Mouse (Mus musculus): Measurements from ENCODE around the gene Mvk. TPM values are rescaled to one million over a fixed set of nuclear protein-coding genes. Genes with fewer than 3 reads are reported as not detected.

Gene Mvk
- polyA plus RNA-seq, 1 experiment from 2014 or later, result 30.4 TPM

DNA sequence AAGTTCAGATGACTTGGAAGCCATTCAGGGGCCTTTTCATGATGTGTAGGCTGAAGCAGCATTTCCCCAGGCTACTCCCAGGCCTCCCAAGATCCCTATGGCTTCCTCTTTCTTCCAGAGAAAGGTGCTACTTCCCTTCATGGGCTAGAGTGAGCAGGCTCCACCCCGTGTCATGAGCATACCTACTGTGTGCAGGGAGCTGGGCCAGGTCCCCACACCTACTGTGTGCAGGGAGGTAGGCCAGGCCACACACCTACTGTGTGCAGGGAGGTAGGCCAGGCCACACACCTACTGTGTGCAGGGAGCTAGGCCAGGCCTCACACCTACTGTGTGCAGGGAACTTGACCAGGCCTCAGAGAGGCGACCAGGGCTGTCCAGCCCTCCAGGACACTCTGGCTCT, 20.5 kb downstream of the Mvk start:
- 78% methylated on average over 2 of the region's 2 CpGs for WGBS (ENCODE audit: insufficient replicate concordance)
- no peak overlapping the region for H3K4me3 ChIP-seq (ENCODE audit: low read depth, low read length)
- no peak overlapping the region for H3K9ac ChIP-seq (ENCODE audit: low read depth, low read length)
- peaks cover 20% of the 10 kb centered on the region for H3K4me1 ChIP-seq (ENCODE audit: control insufficient read depth, insufficient read depth, low read length)
- H3K4me2 ChIP-seq, result no peak overlapping the region
- H3K27ac ChIP-seq (ENCODE audit: low read depth, low read length), result no peak overlapping the region
- H3K36me3 ChIP-seq (ENCODE audit: control insufficient read depth, insufficient read depth, low read length), result no peaks in the 10 kb centered on the region
- no peaks in the 10 kb centered on the region for H3K27me3 ChIP-seq (ENCODE audit: control insufficient read depth, insufficient read depth, low read length)
- no peak for ATAC-seq (replicated peaks; ENCODE audit: insufficient number of reproducible peaks, low FRiP score, low TSS enrichment)
- H3K9me3 ChIP-seq (replicated peaks; ENCODE audit: control insufficient read depth, low read length), result no peaks in the 10 kb centered on the region

DNA sequence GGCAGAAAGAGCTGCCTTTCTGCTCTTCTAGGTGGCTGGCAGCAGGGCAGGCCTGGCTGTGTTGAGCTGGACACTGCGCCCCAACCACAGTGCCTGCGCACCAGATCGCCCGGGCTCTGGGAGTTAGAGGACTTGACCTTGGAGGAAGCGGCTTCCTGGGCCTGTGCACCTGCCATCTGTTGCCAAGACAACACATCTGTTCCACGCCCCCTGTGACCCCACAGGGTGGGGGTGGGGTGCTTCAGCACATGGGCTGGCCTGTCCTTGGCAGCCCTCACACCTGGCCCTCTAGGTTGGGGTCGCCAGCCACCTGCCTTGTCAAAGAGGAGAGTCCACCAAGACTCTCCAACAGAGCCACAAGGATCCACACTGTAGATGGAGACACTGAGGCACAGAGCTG, 21.6 kb downstream of the Mvk start:
- peaks cover 20% of the 10 kb centered on the region for H3K4me1 ChIP-seq (ENCODE audit: control insufficient read depth, insufficient read depth, low read length)
- no peaks in the 10 kb centered on the region for H3K27me3 ChIP-seq (ENCODE audit: control insufficient read depth, insufficient read depth, low read length)
- no peak overlapping the region for H3K9ac ChIP-seq (ENCODE audit: low read depth, low read length)
- ATAC-seq (replicated peaks; ENCODE audit: insufficient number of reproducible peaks, low FRiP score, low TSS enrichment), result no peak
- no peak overlapping the region for H3K4me3 ChIP-seq (ENCODE audit: low read depth, low read length)
- no peak overlapping the region for H3K4me2 ChIP-seq
- H3K27ac ChIP-seq (ENCODE audit: low read depth, low read length), result no peak overlapping the region
- WGBS (ENCODE audit: insufficient replicate concordance), result 66% methylated on average over 7 of the region's 7 CpGs
- no peaks in the 10 kb centered on the region for H3K9me3 ChIP-seq (replicated peaks; ENCODE audit: control insufficient read depth, low read length)
- no peaks in the 10 kb centered on the region for H3K36me3 ChIP-seq (ENCODE audit: control insufficient read depth, insufficient read depth, low read length)

DNA sequence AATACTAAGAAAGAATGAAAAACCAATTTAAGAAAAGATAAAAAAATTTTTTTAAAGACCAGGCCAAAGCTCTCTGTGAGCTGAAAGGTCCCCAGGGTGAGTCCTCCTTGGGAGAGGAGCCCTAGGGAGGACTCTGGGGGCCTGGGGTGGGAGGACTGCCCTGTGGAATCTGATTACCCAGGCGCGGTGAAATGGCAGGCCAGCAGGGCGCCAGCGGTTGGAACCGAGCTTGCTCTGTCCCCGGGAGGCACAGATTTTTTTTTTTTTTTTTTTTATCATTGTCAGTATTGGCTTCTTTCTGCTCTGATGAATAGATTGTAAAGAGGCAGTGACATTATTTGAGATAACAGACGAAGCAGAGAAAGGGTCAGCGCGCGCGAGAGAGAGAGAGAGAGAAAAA, 22.9 kb downstream of the Mvk start:
- H3K4me3 ChIP-seq (ENCODE audit: low read depth, low read length), result peak overlapping the region; percentile 32
- H3K4me2 ChIP-seq, result peak overlapping the region; percentile 58
- H3K27me3 ChIP-seq (ENCODE audit: control insufficient read depth, insufficient read depth, low read length), result no peaks in the 10 kb centered on the region
- no peaks in the 10 kb centered on the region for H3K36me3 ChIP-seq (ENCODE audit: control insufficient read depth, insufficient read depth, low read length)
- H3K9ac ChIP-seq (ENCODE audit: low read depth, low read length), result peak overlapping the region; percentile 29; the same call in 1 of the 2 replicates
- 0% methylated on average over 11 of the region's 11 CpGs for WGBS (ENCODE audit: insufficient replicate concordance)
- no peaks in the 10 kb centered on the region for H3K9me3 ChIP-seq (replicated peaks; ENCODE audit: control insufficient read depth, low read length)
- H3K4me1 ChIP-seq (ENCODE audit: control insufficient read depth, insufficient read depth, low read length), result peaks cover 20% of the 10 kb centered on the region
- H3K27ac ChIP-seq (ENCODE audit: low read depth, low read length), result peak overlapping the region; percentile 78
- no peak for ATAC-seq (replicated peaks; ENCODE audit: insufficient number of reproducible peaks, low FRiP score, low TSS enrichment)

DNA sequence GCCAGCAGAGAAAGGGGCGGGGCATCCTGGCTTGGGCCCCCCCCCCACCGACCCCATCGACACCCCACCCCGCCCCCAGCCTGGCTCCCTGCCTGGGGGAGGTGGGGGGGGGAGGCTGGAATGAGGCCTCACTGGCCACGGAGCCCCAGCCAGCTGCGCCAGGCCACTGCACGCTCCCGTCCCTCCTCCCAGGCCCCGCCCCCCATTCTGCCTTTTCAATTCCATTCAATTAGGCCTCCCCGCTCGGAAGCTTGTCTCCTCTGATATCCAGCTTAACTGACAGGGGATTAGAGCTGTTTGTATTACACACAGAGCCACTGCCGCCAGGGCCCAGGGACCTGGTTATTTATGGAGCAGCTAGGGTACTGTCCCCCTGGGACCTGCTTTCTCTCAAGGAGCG, 23.4 kb downstream of the Mvk start:
- H3K4me1 ChIP-seq (ENCODE audit: control insufficient read depth, insufficient read depth, low read length), result peaks cover 20% of the 10 kb centered on the region
- H3K27ac ChIP-seq (ENCODE audit: low read depth, low read length), result peak overlapping the region; percentile 78
- H3K27me3 ChIP-seq (ENCODE audit: control insufficient read depth, insufficient read depth, low read length), result no peaks in the 10 kb centered on the region
- 2% methylated on average over 10 of the region's 13 CpGs for WGBS (ENCODE audit: insufficient replicate concordance)
- peak overlapping the region; percentile 49; the same call in 1 of the 2 replicates for H3K9ac ChIP-seq (ENCODE audit: low read depth, low read length)
- peak; percentile 72 for ATAC-seq (replicated peaks; ENCODE audit: insufficient number of reproducible peaks, low FRiP score, low TSS enrichment)
- H3K4me3 ChIP-seq (ENCODE audit: low read depth, low read length), result peak overlapping the region; percentile 32
- peak overlapping the region; percentile 58 for H3K4me2 ChIP-seq
- no peaks in the 10 kb centered on the region for H3K36me3 ChIP-seq (ENCODE audit: control insufficient read depth, insufficient read depth, low read length)
- H3K9me3 ChIP-seq (replicated peaks; ENCODE audit: control insufficient read depth, low read length), result no peaks in the 10 kb centered on the region

DNA sequence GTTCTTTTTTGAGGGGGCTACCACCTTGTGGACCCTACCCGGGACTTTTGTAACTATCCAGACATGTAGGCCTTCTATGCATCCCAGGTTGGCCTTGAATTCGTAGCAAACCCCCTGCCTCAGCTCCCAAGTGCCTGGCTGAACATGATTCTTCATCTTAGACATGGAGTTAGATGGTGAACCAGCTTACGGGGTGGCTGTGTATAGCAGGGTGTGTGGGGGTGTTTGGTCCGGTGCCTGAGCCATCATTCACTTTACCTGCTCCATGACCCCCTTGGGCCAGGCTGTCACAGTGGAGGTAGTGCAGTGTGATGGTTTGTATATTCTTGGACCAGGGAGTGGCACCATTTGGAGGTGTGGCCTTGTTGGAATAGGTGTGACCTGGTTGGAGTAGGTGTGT, 23.9 kb downstream of the Mvk start:
- WGBS (ENCODE audit: insufficient replicate concordance), result 59% methylated on average over 4 of the region's 4 CpGs
- Histone ChIP-seq H3K4me1 (ENCODE audit: control insufficient read depth, insufficient read depth, low read length) (peaks cover 20% of the 10 kb centered on the region), H3K4me2 (peak overlapping the region; percentile 58), H3K9ac (ENCODE audit: low read depth, low read length) (peak overlapping the region; percentile 49; the same call in 1 of the 2 replicates), H3K9me3 (replicated peaks; ENCODE audit: control insufficient read depth, low read length) (no peaks in the 10 kb centered on the region), H3K27me3 (ENCODE audit: control insufficient read depth, insufficient read depth, low read length) (no peaks in the 10 kb centered on the region), H3K27ac (ENCODE audit: low read depth, low read length) (peak overlapping the region; percentile 78), H3K4me3 (ENCODE audit: low read depth, low read length) (no peak overlapping the region), H3K36me3 (ENCODE audit: control insufficient read depth, insufficient read depth, low read length) (no peaks in the 10 kb centered on the region)
- no peak for ATAC-seq (replicated peaks; ENCODE audit: insufficient number of reproducible peaks, low FRiP score, low TSS enrichment)

DNA sequence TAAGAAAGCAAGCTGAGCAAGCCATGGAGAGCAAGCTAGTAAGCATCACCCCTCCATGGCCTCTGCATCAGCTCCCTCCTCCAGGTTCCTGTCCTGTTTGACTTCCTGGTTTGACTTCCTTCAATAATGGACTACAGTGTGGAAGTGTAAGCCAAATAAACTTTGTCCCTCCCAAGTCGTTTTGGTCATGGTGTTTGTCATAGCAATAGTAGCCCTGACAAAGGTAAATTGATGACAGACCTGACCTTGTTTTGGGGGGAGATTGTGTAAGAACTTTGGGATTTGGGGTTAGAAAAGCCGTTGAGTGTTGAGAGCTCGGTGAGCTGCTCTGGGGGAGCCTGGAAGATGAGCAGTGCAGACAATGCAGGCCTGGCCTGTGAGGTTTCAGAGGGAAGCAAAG, 26.3 kb downstream of the Mvk start:
- ATAC-seq (replicated peaks; ENCODE audit: insufficient number of reproducible peaks, low FRiP score, low TSS enrichment), result no peak
- Histone ChIP-seq H3K9me3 (replicated peaks; ENCODE audit: control insufficient read depth, low read length) (no peaks in the 10 kb centered on the region), H3K4me2 (no peak overlapping the region), H3K9ac (ENCODE audit: low read depth, low read length) (no peak overlapping the region), H3K27ac (ENCODE audit: low read depth, low read length) (no peak overlapping the region), H3K4me1 (ENCODE audit: control insufficient read depth, insufficient read depth, low read length) (peaks cover 20% of the 10 kb centered on the region), H3K4me3 (ENCODE audit: low read depth, low read length) (no peak overlapping the region), H3K36me3 (ENCODE audit: control insufficient read depth, insufficient read depth, low read length) (no peaks in the 10 kb centered on the region), H3K27me3 (ENCODE audit: control insufficient read depth, insufficient read depth, low read length) (no peaks in the 10 kb centered on the region)
- 75% methylated on average over 3 of the region's 3 CpGs for WGBS (ENCODE audit: insufficient replicate concordance)

DNA sequence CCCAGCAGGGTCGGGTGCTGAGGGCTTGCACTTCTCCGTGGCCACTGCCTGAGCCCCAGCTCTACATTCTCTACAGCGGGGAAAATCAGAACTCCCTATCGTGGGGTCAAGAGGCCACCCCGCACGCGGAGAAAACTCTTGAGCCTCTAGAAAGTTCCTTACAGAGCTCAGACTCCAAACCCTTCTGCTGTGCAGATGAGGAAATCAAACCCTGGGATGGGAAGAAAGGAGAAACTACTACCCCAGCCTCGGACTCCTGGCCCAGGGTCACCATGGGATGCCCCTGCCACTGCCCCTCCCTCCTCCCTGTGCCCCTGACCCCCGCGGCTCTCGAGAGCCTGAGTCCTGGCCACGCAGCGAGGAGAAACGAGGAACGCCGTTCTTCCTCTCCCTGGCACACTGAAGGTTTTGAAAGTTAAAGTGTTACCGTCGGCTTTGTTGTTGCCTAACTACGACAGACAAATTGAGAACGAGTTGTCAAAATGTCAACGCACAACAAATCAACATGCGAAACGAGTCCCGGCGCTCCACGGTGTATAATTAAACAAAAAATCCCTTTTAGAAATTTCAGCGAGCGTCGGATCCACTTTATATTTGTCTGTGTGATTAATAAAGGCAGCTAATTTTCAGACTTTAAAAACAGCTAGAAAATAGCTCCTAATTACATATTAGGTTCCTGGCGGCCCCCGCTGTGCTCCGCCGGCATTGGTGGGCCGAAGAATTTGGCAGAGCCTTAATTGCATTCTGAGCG, 30.8 kb downstream of the Mvk start:
- no peak overlapping the region for H3K27ac ChIP-seq (ENCODE audit: low read depth, low read length)
- ATAC-seq (replicated peaks; ENCODE audit: insufficient number of reproducible peaks, low FRiP score, low TSS enrichment), result no peak
- H3K4me3 ChIP-seq (ENCODE audit: low read depth, low read length), result no peak overlapping the region
- no peak overlapping the region for H3K9ac ChIP-seq (ENCODE audit: low read depth, low read length)
- no peaks in the 10 kb centered on the region for H3K36me3 ChIP-seq (ENCODE audit: control insufficient read depth, insufficient read depth, low read length)
- H3K9me3 ChIP-seq (replicated peaks; ENCODE audit: control insufficient read depth, low read length), result no peaks in the 10 kb centered on the region
- WGBS (ENCODE audit: insufficient replicate concordance), result 57% methylated on average over 35 of the region's 35 CpGs
- no peaks in the 10 kb centered on the region for H3K4me1 ChIP-seq (ENCODE audit: control insufficient read depth, insufficient read depth, low read length)
- H3K4me2 ChIP-seq, result no peak overlapping the region
- no peaks in the 10 kb centered on the region for H3K27me3 ChIP-seq (ENCODE audit: control insufficient read depth, insufficient read depth, low read length)

DNA sequence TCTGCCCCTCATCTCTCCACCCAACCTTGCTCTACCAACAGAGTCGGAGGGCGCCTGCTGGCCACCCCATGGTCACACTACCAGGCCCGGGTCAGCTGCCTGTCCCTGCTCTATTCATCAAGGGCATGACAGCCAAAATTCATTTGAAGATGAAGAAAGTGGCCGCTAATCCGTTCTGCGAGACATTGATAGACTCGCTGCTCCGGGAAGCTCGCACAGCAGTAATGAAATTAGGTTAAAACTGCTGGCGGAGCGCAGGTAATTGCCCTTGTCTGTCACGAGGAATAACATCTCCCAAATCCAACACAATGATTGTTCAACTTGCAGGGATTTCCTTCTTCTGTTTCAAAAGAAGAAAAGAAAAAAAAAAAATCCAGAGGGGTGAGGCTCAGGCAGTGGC, 34.2 kb downstream of the Mvk start:
- Histone ChIP-seq H3K4me3 (ENCODE audit: low read depth, low read length) (no peak overlapping the region), H3K9ac (ENCODE audit: low read depth, low read length) (no peak overlapping the region), H3K27ac (ENCODE audit: low read depth, low read length) (no peak overlapping the region), H3K9me3 (replicated peaks; ENCODE audit: control insufficient read depth, low read length) (no peaks in the 10 kb centered on the region), H3K27me3 (ENCODE audit: control insufficient read depth, insufficient read depth, low read length) (no peaks in the 10 kb centered on the region), H3K4me2 (no peak overlapping the region), H3K36me3 (ENCODE audit: control insufficient read depth, insufficient read depth, low read length) (no peaks in the 10 kb centered on the region), H3K4me1 (ENCODE audit: control insufficient read depth, insufficient read depth, low read length) (no peaks in the 10 kb centered on the region)
- 90% methylated on average over 12 of the region's 12 CpGs for WGBS (ENCODE audit: insufficient replicate concordance)
- no peak for ATAC-seq (replicated peaks; ENCODE audit: insufficient number of reproducible peaks, low FRiP score, low TSS enrichment)

DNA sequence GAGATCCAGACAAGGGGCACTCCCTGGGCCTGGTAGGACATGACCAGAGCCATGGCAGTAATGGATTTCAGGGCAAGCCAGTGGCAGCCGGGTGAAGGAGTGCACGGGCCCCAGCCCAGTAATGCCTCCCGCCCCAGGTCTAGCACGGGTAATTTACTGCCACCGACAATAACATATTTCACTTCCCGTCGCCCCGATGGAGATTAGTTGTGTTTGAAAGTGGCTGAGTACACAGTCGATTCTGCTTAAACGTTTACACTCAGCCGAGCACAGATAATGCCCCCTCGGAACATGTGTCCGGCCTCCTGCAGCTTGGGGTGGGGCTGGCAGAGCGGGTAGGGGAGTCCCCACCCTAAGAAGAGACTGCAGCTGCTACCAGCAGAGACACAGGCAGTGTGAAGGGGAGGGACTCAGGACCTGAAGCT, 38.5 kb downstream of the Mvk start:
- Histone ChIP-seq H3K27me3 (ENCODE audit: control insufficient read depth, insufficient read depth, low read length) (no peaks in the 10 kb centered on the region), H3K4me2 (0 out of 2 replicates have a peak overlapping the region, but pooled peaks have one; percentile 3), H3K27ac (ENCODE audit: low read depth, low read length) (no peak overlapping the region), H3K4me1 (ENCODE audit: control insufficient read depth, insufficient read depth, low read length) (no peaks in the 10 kb centered on the region), H3K9ac (ENCODE audit: low read depth, low read length) (no peak overlapping the region), H3K36me3 (ENCODE audit: control insufficient read depth, insufficient read depth, low read length) (no peaks in the 10 kb centered on the region), H3K9me3 (replicated peaks; ENCODE audit: control insufficient read depth, low read length) (no peaks in the 10 kb centered on the region), H3K4me3 (ENCODE audit: low read depth, low read length) (no peak overlapping the region)
- ATAC-seq (replicated peaks; ENCODE audit: insufficient number of reproducible peaks, low FRiP score, low TSS enrichment), result no peak
- 34% methylated on average over 14 of the region's 14 CpGs for WGBS (ENCODE audit: insufficient replicate concordance)
